Mouse (Mus musculus) adrenal gland, postnatal 36 days (tissue): ENCODE data around the gene Tbc1d24. TPM values are rescaled to one million over a fixed set of nuclear protein-coding genes. Genes with fewer than 3 reads are reported as not detected.
A peak's percentile ranks its signal among the peaks of the same experiment; 100 is the strongest.

Source experiments
- DNase-seq, 2 experiments: peaks; one replicate each; pipeline ENCODE4 v3.0.0; 2021; ENCODE audit warnings: mixed read lengths in 1 of 2
- total RNA-seq, 2 experiments: library from RNA; stranded (reverse); gene quantifications; 2 replicates each; pipeline ENCODE4 v1.2.3; 2021

Gene Tbc1d24
- total RNA-seq, 2 experiments from 2014 or later: 10.9 to 18.8 TPM

DNA sequence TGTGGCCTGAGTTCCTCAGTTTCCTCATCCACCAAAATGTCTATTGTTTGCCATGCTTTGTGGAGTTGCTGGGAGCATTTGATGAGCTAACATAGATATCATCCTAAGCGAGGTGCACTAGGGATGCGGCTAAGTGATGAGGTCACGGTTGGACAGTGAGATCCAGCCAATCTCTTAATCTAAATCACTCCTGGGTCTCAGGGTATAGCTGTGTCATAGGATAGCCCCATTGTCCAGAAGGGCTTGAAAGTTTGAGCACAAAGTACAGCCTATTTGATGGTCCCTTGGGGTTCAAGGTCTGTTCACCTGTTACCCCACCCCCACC is 4.5 kb upstream of the Tbc1d24 start:
- DNase-seq: no peak

DNA sequence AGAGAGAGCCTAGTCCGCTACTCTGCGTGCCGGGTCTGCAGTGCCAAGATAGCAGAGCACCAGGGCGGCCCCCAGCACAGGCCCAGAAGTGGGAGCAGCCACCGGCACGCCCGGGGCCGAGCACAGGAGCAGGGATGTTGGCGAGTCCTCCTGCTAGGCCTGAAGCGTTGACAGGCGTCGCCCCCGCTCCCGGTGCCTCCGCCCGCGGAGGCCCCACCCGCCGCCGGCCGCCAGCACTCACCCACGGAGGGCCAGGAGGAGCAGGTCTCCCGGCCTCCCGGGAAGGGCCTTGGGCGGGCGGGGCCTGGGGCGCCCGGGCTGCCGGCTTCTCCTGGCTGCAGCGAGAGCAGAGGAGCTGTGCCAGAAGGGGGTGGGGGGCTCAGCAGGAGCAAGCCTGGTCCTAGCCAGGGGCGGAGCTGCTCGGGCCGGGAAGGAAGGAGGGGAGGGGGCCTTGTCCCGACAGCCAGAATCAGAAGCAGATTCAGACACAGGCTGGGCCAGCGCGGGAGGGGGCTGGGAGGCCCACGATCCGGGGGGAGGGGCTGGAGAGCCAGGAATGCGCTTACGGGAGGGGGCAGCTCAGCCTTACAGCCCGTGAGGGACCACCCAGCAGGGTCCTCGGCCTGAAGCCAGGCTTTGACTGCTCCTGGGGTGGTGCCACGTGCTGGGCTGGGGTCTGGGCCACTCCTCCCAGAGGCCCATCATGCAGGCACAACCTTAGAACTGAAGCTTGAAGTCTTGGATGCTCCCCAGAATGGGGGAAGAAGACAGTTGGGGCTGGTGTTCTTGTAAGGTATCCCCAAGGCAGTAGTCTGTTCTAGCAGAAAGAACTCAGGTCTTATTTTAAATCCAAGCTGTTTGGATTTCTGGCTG is 3.9 kb upstream of the Tbc1d24 start, which contains the start of gene Ntn3:
TSS of gene Ntn3 (minus strand) at position 489 of the 873 bp plus-strand sequence.
- DNase-seq: peak; percentile 52 to 71

GRCm38 (mm10) chr17:24208641-24209042 is 3.3 kb upstream of the Tbc1d24 start:
- DNase-seq: peak; percentile 22 to 64

DNA sequence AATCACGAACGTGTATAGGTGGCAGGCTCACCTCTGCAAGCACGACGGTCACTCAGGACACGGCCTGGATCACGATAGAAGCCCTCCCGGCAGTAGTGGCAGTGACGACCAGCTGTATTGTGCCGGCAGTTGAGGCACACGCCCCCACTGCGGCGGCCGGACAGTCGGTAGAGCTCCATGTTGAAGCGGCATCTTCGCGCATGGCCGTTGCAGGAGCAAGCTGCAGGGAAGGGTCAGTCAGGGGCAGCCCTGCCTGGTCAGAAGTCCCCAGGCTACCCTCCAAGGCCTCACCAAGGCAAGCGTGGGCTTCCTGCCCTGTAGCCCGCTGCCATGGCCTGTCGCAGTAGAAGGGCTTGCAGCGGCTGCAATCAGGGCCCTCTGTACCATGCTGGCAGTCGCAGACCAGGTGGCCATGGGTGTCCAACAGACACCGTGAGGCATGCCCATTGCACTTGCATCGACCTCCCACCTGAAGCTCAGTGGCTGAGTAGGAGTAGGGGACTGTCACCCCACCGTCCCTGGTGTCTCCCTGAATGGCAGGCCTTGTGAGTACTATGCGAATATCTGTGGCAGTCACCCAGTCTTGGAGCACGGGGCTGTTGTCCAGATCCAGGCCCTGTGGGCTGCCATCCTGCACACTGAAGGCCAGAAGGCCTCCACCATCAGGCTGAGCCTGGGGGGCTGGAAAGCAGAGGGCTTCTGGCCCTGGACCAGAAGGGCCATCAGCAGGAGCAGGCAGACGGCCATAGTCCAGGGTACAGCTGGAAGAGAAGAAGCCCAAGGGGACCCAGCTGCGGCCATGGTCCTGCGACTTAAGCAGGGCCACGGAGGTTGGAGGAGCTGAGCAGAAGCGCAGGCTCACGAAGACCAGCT is 2.6 kb upstream of the Tbc1d24 start:
- no peak for DNase-seq

GRCm38 (mm10) chr17:24206451-24207351 is 1.3 kb upstream of the Tbc1d24 start:
- peak; percentile 65 to 76 for DNase-seq

DNA sequence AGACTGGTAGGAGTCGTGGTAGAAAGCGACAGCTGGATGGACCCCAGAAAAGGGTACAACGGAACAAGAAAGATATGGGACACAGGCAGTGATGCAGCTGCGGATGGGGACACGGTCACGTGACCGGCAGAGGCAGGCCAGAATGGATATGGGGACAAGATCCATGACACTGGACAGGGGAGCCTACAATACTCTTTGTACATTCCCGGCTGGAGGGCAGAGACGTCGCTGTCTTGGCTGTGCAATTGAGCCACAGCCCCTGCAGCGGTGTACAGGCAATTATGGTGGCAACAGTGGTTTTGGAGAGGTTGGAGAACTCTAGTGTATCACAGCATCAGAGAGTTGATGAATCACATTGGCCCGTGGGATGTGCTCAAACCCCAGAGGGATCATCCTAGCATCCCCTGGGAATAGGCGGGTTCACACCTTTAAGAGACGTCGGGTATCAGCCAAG is 573 bp upstream of the Tbc1d24 start:
- peak; percentile 48 to 75 for DNase-seq

- peak; percentile 22 to 37 for DNase-seq
These were observed 516 bp downstream of the Tbc1d24 start for GRCm38 (mm10) chr17:24204846-24205245.

DNA sequence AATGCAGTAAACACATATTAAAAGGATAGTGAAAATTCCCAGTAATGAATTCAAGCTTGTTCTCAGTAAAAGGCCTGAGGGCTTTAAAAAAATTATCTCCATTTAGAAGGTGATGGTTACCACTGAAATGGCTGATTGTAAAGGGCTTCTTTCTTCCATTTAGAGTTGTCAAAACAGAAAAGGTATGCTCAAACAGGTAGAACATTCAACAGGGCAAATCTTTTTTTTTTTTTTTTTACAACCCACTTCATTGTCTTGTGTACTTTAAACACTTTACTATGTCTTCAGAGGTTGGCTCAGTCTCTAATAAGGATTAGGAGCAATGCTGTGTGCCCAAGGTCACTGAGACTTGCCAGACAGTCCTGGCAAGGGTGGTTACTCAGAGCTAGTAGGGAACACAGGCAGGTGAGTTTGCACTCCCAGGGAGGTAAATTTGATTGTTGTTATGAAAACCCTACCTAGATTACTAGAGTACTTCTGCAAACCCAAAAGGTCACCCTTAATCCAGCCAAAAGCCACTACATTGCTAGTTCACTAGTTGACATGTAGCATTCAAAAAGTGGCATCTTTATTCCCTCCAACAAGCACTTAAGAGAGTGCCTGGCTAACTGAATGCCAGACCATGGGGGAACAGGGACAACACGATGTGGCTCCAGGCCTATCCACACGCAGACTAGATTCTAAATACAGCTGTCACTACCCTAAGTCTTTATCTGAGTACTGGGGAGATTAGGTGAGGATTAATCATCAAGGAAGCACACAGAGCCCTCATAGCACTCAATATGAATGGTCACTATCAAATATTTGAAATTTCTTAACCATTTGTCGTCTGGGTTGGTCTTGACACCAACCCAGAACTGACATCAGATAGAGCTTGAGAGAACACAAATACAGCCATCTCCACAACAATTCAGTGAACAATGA is 1.5 kb downstream of the Tbc1d24 start:
- DNase-seq: peak; percentile 41 to 47

- no peak for DNase-seq
These were observed 2.3 kb downstream of the Tbc1d24 start for GRCm38 (mm10) chr17:24203068-24203467.

- DNase-seq: no peak
These were observed 4.3 kb downstream of the Tbc1d24 start for GRCm38 (mm10) chr17:24201092-24201491.

GRCm38 (mm10) chr17:24199741-24200140 is 5.6 kb downstream of the Tbc1d24 start:
- DNase-seq: no peak

DNA sequence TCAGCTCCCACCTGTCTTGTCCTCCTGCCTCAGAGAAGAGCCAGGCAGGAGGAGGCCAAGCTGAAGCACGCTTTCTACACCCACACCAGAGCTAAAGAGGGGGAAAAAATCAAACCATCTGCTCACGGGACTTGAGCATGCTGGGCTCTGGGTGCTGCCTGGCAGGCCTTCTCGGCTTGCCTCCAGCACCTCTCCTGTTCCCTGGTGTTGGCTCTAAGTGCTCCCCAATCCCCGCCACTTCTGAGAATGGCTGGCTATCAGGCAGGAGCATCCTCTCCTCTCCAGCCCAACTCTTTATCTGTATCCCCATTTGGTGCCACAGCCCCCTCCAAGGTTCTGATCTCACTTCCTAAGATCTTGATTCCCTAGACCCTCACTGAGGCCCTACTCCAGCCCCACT is 6.1 kb downstream of the Tbc1d24 start:
- DNase-seq: no peak

DNA sequence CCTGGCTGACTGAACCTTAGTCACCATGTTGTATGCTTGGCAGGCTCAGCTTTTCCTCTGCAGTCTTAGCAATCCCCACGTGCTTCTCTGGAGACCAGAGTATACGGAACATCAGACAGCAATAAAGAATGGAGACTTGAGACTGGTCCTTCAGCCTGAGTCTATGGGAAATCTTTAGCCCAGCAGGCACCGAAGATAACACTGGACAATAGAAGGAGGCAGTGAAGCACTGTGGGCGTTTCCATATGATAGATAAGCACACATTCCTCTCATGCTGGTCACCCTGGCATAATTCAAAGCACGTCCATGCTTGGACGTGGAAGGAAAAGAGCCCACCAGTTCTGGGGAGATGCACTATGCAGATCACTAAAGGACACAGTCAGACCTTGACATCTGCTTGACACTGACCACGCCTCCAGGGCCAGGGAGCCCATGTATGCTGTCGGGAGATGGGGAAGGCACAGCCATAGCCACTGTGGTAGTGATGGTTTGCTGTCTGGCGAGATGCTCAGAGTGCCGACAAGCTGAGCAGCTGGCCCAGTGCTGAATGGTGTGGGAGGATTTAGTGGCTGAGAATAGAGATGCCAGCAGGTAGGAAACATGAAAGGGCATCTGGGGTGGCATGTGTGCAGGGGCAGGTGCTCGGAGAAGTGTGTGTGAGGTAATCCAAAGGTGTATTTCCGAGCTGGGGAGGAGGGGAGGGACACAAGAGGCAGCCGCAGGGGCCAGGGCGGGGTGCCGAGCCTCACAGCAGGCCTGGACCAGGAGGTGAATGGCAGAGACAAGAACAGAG is 8.1 kb downstream of the Tbc1d24 start:
- DNase-seq: no peak

- DNase-seq: no peak
These were observed 10.0 kb downstream of the Tbc1d24 start for GRCm38 (mm10) chr17:24195349-24195748.

- DNase-seq: no peak
These were observed 11.6 kb downstream of the Tbc1d24 start for GRCm38 (mm10) chr17:24193769-24194168.

DNA sequence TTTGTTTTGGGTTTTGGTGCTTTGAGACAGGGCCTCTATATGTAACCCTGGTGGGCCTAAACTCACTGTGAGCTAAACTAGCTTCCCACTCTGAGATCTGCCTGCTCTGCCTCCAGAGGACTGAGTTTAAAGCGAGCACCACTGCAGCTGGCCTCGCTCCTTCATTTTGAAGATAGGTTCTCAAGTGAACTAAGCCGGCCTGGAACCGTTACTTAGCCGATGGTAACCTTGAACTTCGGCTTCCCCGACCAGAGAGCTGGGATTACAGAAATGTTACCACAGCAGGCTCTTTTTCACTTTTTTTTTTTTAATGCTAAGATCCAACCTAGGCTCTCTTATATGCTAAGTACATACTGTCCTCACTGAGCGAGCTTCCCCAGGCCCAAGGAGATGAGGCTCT is 12.1 kb downstream of the Tbc1d24 start:
- DNase-seq: peak in 1 of 2 experiments; percentile 43

DNA sequence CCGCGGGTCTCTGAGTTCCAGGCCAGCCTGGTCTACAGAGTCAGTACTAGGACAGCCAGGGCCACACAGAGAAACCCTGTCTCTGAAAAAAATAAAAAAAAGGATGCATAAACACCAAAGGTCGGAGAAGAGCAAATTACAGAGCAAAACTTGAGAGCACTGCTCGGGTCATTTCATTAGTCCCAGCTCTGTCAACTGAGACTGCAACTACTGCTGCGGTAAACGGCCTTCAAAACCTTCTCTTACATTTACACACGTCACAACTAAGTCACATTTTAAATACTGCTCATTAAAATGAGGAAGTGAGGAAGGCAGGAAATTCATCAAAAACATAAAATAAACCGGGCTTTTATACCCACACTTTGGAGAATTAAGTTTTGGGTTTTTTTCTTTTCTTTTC is 12.5 kb downstream of the Tbc1d24 start:
- no peak for DNase-seq

- peak in 1 of 2 experiments; percentile 15 for DNase-seq
These were observed 13.9 kb downstream of the Tbc1d24 start for GRCm38 (mm10) chr17:24191481-24191880.

DNA sequence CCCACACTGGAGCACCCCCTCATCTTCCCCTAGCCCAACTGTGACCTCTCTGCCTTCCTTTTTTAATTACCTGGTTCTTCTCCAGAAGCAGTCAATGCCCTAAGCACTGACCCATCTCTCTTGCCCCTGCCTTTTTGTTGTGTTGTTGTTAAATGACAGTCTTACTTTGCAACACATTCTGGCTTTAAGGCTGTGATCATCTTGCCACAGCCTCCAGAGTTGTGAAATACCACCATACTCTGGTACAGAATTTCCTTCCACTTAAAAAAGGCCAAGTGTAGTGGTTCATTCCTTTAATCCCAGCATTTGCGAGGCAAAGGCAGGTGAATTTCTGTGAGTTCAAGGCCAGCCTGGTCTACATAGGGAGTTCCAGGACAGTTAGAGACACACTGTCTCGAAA is 14.4 kb downstream of the Tbc1d24 start:
- no peak for DNase-seq

GRCm38 (mm10) chr17:24174259-24174658 is 31.1 kb downstream of the Tbc1d24 start:
- no peak for DNase-seq
